Mouse (Mus musculus) lung, embryonic 15.5 days (tissue): ENCODE data around the gene Cacna1c. TPM values are rescaled to one million over a fixed set of nuclear protein-coding genes. Genes with fewer than 3 reads are reported as not detected.

Experiments used
- ATAC-seq: fragments of 200-750 bp; cut with Nextera tagmentation; 2 replicates; pipeline ENCODE4 v1.8.0; 2017; ENCODE audit warnings: moderate number of reproducible peaks, borderline replicate concordance; ENCODE audit not compliant: low FRiP score, low TSS enrichment; ENCODE audit errors: extremely low read depth
- H3K27ac ChIP-seq: fragments of 300-500 bp; sonication (generic); 2 replicates; pipeline ENCODE4 v1.5.1; 2015; ENCODE audit warnings: moderate library complexity, mild to moderate bottlenecking, inconsistent platforms
- H3K27me3 ChIP-seq: fragments of 300-500 bp; sonication (generic); 2 replicates; pipeline ENCODE4 v1.6.1; 2015; ENCODE audit warnings: inconsistent platforms
- H3K36me3 ChIP-seq: fragments of 300-500 bp; sonication (generic); 2 replicates; pipeline ENCODE4 v1.6.1; 2015; ENCODE audit warnings: inconsistent platforms
- H3K4me1 ChIP-seq: fragments of 300-500 bp; sonication (generic); 2 replicates; pipeline ENCODE4 v1.6.1; 2015; ENCODE audit warnings: inconsistent platforms
- H3K4me2 ChIP-seq: fragments of 300-500 bp; sonication (generic); 2 replicates; pipeline ENCODE4 v1.6.1; 2015; ENCODE audit warnings: inconsistent platforms, mild to moderate bottlenecking, moderate library complexity
- H3K4me3 ChIP-seq: fragments of 300-500 bp; sonication (generic); 2 replicates; pipeline ENCODE4 v1.5.1; 2015; ENCODE audit warnings: mild to moderate bottlenecking, inconsistent platforms
- H3K9ac ChIP-seq: fragments of 300-500 bp; sonication (generic); 2 replicates; pipeline ENCODE4 v1.6.1; 2015; ENCODE audit warnings: inconsistent platforms
- H3K9me3 ChIP-seq: fragments of 300-500 bp; sonication (generic); 2 replicates; pipeline ENCODE4 v1.6.1; 2016; ENCODE audit warnings: inconsistent platforms
- WGBS: fragments of 180-500 bp; shearing (Covaris S2); methylation state at CpG from one replicate; pipeline ENCODE4 v1.1.7; 2015; 5-methylcytosine and 5-hydroxymethylcytosine counted together
- polyA plus RNA-seq: library from polyadenylated mRNA; unstranded; fragments of >200 nt; fragmentation: Nextera tagmentation; extraction: Ambion mirVana; gene quantifications from 2 replicates; pipeline ENCODE4 v1.2.1, GENCODE M21; 2015

Gene Cacna1c
- polyA plus RNA-seq, 1 experiment from 2014 or later: 8.4 TPM

- Histone ChIP-seq H3K9ac (no peak overlapping the region), H3K9me3 (no peaks in the 10 kb centered on the region), H3K4me3 (no peak overlapping the region), H3K36me3 (no peaks in the 10 kb centered on the region), H3K4me2 (no peak overlapping the region), H3K27ac (no peak overlapping the region), H3K4me1 (peaks cover 7% of the 10 kb centered on the region; the same call in 1 of the 2 replicates), H3K27me3 (no peaks in the 10 kb centered on the region)
- no peak for ATAC-seq
- 77% methylated on average over 6 of the region's 6 CpGs for WGBS
Observed at GRCm38 (mm10) chr6:118852131-118852530, 344.1 kb downstream of the Cacna1c start.

GRCm38 (mm10) chr6:118851086-118851485, 345.1 kb downstream of the Cacna1c start:
- H3K27me3 ChIP-seq: no peaks in the 10 kb centered on the region
- 96% methylated on average over 3 of the region's 3 CpGs for WGBS
- ATAC-seq: no peak
- H3K4me2 ChIP-seq: no peak overlapping the region
- H3K9me3 ChIP-seq: no peaks in the 10 kb centered on the region
- no peaks in the 10 kb centered on the region for H3K36me3 ChIP-seq
- no peak overlapping the region for H3K27ac ChIP-seq
- H3K4me1 ChIP-seq: peaks cover 7% of the 10 kb centered on the region; the same call in 1 of the 2 replicates
- no peak overlapping the region for H3K9ac ChIP-seq
- no peak overlapping the region for H3K4me3 ChIP-seq

- no peak overlapping the region for H3K9ac ChIP-seq
- no peak for ATAC-seq
- no peak overlapping the region for H3K4me3 ChIP-seq
- no peaks in the 10 kb centered on the region for H3K36me3 ChIP-seq
- 84% methylated on average over 2 of the region's 2 CpGs for WGBS
- H3K4me1 ChIP-seq: peaks cover 12% of the 10 kb centered on the region
- H3K9me3 ChIP-seq: no peaks in the 10 kb centered on the region
- no peak overlapping the region for H3K27ac ChIP-seq
- H3K27me3 ChIP-seq: no peaks in the 10 kb centered on the region
- no peak overlapping the region for H3K4me2 ChIP-seq
Observed at GRCm38 (mm10) chr6:118848640-118849039, 347.6 kb downstream of the Cacna1c start.

GRCm38 (mm10) chr6:118847751-118848150, 348.5 kb downstream of the Cacna1c start:
- ATAC-seq: no peak
- no peak overlapping the region for H3K4me2 ChIP-seq

GRCm38 (mm10) chr6:118845829-118846228, 350.4 kb downstream of the Cacna1c start:
- ATAC-seq: no peak
- Histone ChIP-seq H3K27ac (no peak overlapping the region), H3K9ac (no peak overlapping the region), H3K27me3 (no peaks in the 10 kb centered on the region), H3K4me1 (peaks cover 16% of the 10 kb centered on the region), H3K9me3 (no peaks in the 10 kb centered on the region), H3K4me3 (no peak overlapping the region), H3K36me3 (no peaks in the 10 kb centered on the region), H3K4me2 (no peak overlapping the region)
- 44% methylated on average over 2 of the region's 2 CpGs for WGBS

More at GRCm38 (mm10) chr6:118847751-118848150, 348.5 kb downstream of the Cacna1c start:
- peaks cover 12% of the 10 kb centered on the region for H3K4me1 ChIP-seq
- no peaks in the 10 kb centered on the region for H3K36me3 ChIP-seq
- H3K27ac ChIP-seq: no peak overlapping the region
- H3K27me3 ChIP-seq: no peaks in the 10 kb centered on the region
- no peak overlapping the region for H3K9ac ChIP-seq
- H3K4me3 ChIP-seq: no peak overlapping the region
- H3K9me3 ChIP-seq: no peaks in the 10 kb centered on the region
- 52% methylated on average over 13 of the region's 13 CpGs for WGBS

GRCm38 (mm10) chr6:118845180-118845579, 351.0 kb downstream of the Cacna1c start:
- Histone ChIP-seq H3K27ac (no peak overlapping the region), H3K4me3 (no peak overlapping the region), H3K9me3 (no peaks in the 10 kb centered on the region), H3K36me3 (no peaks in the 10 kb centered on the region), H3K9ac (no peak overlapping the region), H3K4me2 (no peak overlapping the region), H3K27me3 (no peaks in the 10 kb centered on the region), H3K4me1 (peaks cover 17% of the 10 kb centered on the region)
- no peak for ATAC-seq
- WGBS: 58% methylated on average over 6 of the region's 6 CpGs

GRCm38 (mm10) chr6:118843566-118843965, 352.7 kb downstream of the Cacna1c start:
- 69% methylated on average over 8 of the region's 8 CpGs for WGBS
- no peak overlapping the region for H3K4me2 ChIP-seq
- no peaks in the 10 kb centered on the region for H3K9me3 ChIP-seq
- no peak overlapping the region for H3K4me3 ChIP-seq
- H3K36me3 ChIP-seq: no peaks in the 10 kb centered on the region
- no peaks in the 10 kb centered on the region for H3K27me3 ChIP-seq
- H3K9ac ChIP-seq: no peak overlapping the region
- no peak overlapping the region for H3K27ac ChIP-seq
- ATAC-seq: no peak
- H3K4me1 ChIP-seq: peaks cover 33% of the 10 kb centered on the region

GRCm38 (mm10) chr6:118841892-118842291, 354.3 kb downstream of the Cacna1c start:
- no peak overlapping the region for H3K4me2 ChIP-seq
- no peaks in the 10 kb centered on the region for H3K36me3 ChIP-seq
- H3K27ac ChIP-seq: no peak overlapping the region
- H3K9ac ChIP-seq: no peak overlapping the region
- H3K27me3 ChIP-seq: no peaks in the 10 kb centered on the region
- H3K9me3 ChIP-seq: no peaks in the 10 kb centered on the region
- ATAC-seq: no peak
- peaks cover 33% of the 10 kb centered on the region for H3K4me1 ChIP-seq
- 92% methylated on average over 2 of the region's 2 CpGs for WGBS
- no peak overlapping the region for H3K4me3 ChIP-seq

- Histone ChIP-seq H3K9me3 (no peaks in the 10 kb centered on the region), H3K27ac (peak overlapping the region; percentile 38; the same call in 1 of the 2 replicates), H3K4me3 (no peak overlapping the region), H3K4me2 (no peak overlapping the region; the same call in 1 of the 2 replicates), H3K4me1 (peaks cover 51% of the 10 kb centered on the region), H3K36me3 (no peaks in the 10 kb centered on the region), H3K27me3 (no peaks in the 10 kb centered on the region), H3K9ac (no peak overlapping the region)
- 21% methylated on average over 14 of the region's 14 CpGs for WGBS
- peak; percentile 77; the same call in 1 of the 2 replicates for ATAC-seq
Observed at GRCm38 (mm10) chr6:118838919-118839915, 357.0 kb downstream of the Cacna1c start.

- Histone ChIP-seq H3K4me1 (peaks cover 58% of the 10 kb centered on the region), H3K36me3 (no peaks in the 10 kb centered on the region)
- WGBS: 35% methylated on average over 7 of the region's 7 CpGs
Observed at GRCm38 (mm10) chr6:118836693-118837092, 359.5 kb downstream of the Cacna1c start.

GRCm38 (mm10) chr6:118834046-118834445, 362.2 kb downstream of the Cacna1c start:
- no peak overlapping the region for H3K4me3 ChIP-seq
- H3K27me3 ChIP-seq: no peaks in the 10 kb centered on the region
- H3K4me1 ChIP-seq: peaks cover 42% of the 10 kb centered on the region
- H3K9me3 ChIP-seq: no peaks in the 10 kb centered on the region
- H3K4me2 ChIP-seq: no peak overlapping the region
- peak; percentile 32; the same call in 1 of the 2 replicates for ATAC-seq
- H3K9ac ChIP-seq: no peak overlapping the region
- H3K27ac ChIP-seq: peak overlapping the region; percentile 11; the same call in 1 of the 2 replicates
- no peaks in the 10 kb centered on the region for H3K36me3 ChIP-seq
- whole genome bisulfite sequencing: 49% methylated on average over 8 of the region's 8 CpGs

More at GRCm38 (mm10) chr6:118836693-118837092, 359.5 kb downstream of the Cacna1c start:
- H3K4me3 ChIP-seq: no peak overlapping the region
- H3K9ac ChIP-seq: no peak overlapping the region
- ATAC-seq: no peak
- no peaks in the 10 kb centered on the region for H3K27me3 ChIP-seq
- no peak overlapping the region for H3K27ac ChIP-seq
- H3K9me3 ChIP-seq: no peaks in the 10 kb centered on the region
- H3K4me2 ChIP-seq: no peak overlapping the region

GRCm38 (mm10) chr6:118833049-118833448, 363.2 kb downstream of the Cacna1c start:
- peaks cover 32% of the 10 kb centered on the region for H3K4me1 ChIP-seq

More at GRCm38 (mm10) chr6:118833049-118833448, 363.2 kb downstream of the Cacna1c start:
- 80% methylated on average over 7 of the region's 7 CpGs for WGBS
- Histone ChIP-seq H3K4me2 (no peak overlapping the region), H3K36me3 (no peaks in the 10 kb centered on the region), H3K4me3 (no peak overlapping the region), H3K27ac (no peak overlapping the region), H3K9ac (no peak overlapping the region), H3K27me3 (no peaks in the 10 kb centered on the region), H3K9me3 (no peaks in the 10 kb centered on the region)
- no peak for ATAC-seq
